Mouse (Mus musculus) CD4-positive, CD25-positive, alpha-beta regulatory T cell, adult 9 weeks (primary cell): ENCODE results near the gene Pnpla5. TPM values are rescaled to one million over a fixed set of nuclear protein-coding genes. Genes with fewer than 3 reads are reported as not detected.

Source experiments
- polyA plus RNA-seq: library from polyadenylated mRNA; unstranded; fragments of 100-300 nt; shearing (Covaris generic); gene quantifications from one replicate; pipeline ENCODE4 v1.2.1, GENCODE M21; 2017

Pnpla5 gene
- polyA plus RNA-seq, result not detected

DNA sequence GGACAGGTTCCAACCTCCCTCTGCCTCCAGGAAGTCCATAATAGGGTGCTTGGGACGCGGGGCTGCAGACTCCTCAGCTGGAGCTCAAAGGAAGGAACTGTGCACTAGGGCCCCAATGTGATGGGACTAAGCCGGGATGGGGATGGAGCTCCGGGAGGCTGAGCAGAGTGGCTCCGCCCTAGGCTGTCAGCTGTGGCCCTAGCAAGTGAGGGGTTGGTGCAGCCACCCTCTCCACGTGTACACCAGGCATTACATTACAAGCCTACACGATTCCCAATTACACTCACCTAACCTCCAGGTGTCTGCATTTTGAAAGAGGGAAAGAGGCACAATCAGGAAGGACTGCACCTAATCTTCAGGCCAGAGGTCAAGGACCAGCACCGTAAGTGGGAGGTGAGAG lies at the start of gene Pnpla5:
Pnpla5 (minus strand) TSS at position 101 of the 400 bp plus-strand sequence.

GRCm38 (mm10) chr15:84167600-84167999 lies 44.6 kb upstream of the Pnpla5 start, which contains the start of gene Pnpla3:
Pnpla3 (plus strand) TSS chr15:84167837.

DNA sequence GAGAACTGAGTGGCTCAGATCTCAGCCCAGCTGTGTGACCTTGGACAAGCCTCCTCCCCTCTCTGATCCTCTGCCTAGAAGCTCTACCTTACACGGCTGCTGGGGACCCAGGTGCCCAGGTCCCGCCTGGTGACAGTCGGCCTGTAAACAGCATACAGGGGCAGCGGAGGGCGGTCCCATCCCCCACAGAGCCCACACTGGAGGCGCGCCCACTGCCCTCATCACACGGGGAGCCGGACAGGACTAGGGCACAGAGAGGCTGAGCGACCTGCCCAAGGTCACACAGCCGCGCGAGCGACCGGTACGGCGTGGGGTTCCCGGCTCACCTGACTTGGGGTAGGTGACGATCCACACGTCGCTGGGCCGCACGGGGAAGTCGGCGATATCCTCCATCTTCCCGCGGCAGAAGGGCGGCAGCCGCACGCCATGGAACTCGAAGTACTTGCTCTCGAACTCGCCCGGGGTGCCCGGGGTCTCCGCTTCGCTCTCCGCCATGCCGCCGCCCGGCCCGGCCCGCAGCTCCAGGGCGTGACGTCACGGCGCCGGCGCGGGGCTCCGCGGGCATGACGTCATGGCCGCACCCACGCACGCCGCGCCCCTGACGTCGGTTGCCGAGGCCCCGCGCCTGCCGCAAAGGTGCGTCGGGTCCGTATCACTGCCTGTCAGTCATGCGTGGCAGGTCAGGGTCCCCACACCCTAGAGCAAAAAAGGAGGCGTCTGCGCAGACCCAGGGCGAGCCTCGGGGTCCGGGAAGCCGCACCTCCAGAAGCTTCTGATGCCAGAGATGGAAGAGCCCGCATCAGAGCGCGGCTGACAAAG lies 17.7 kb downstream of the Pnpla5 start, which contains the start of gene Sult4a1:
Sult4a1 (minus strand) TSS at position 650 of the 819 bp plus-strand sequence.

GRCm38 (mm10) chr15:84065140-84065539 lies 57.8 kb downstream of the Pnpla5 start, which contains the start of gene Efcab6:
Efcab6 (minus strand) TSS chr15:84065379.

Other genes with a start within 250 kb of the Pnpla5 start
- not detected for gene Efcab6, start 57.8 kb downstream of the Pnpla5 start, polyA plus RNA-seq
- not detected for gene Sult4a1, start 17.4 kb downstream of the Pnpla5 start, polyA plus RNA-seq
- gene Pnpla3, start 44.7 kb upstream of the Pnpla5 start, polyA plus RNA-seq, result not detected
- gene Samm50, start 69.1 kb upstream of the Pnpla5 start, polyA plus RNA-seq, result 139 TPM
- 1.6 TPM for gene Parvb, start 108.9 kb upstream of the Pnpla5 start, polyA plus RNA-seq
- 160 TPM for gene Parvg, start 200.9 kb upstream of the Pnpla5 start, polyA plus RNA-seq